Mouse (Mus musculus) kidney, adult 2 months (tissue): Measurements from ENCODE around the gene Cenpp.

Experiments used
- CTCF ChIP-seq: fragments of 200-500 bp; conservative IDR thresholded peaks from 2 replicates; pipeline ENCODE4 v1.5.1; 2011; ENCODE audit warnings: low read depth, mild to moderate bottlenecking, control low read depth, low read length, moderate library complexity, mixed read lengths; ENCODE audit not compliant: insufficient read depth, insufficient read length
- POLR2A ChIP-seq: fragments of 200-500 bp; IDR thresholded peaks from one replicate; pipeline ENCODE4 v1.6.1; 2011; ENCODE audit warnings: low read depth, low read length, control low read depth

GRCm38 (mm10) chr13:49479399-49479798, 173.2 kb downstream of the Cenpp start:
- TF ChIP-seq POLR2A (no peak), CTCF (no peak)
